Mouse (Mus musculus) midbrain, embryonic 11.5 days (tissue): Measurements from ENCODE around the gene Phospho1. TPM values are rescaled to one million over a fixed set of nuclear protein-coding genes. Genes with fewer than 3 reads are reported as not detected.

Experiments
- ATAC-seq: fragments of 200-750 bp; cut with Nextera tagmentation; 2 replicates; pipeline ENCODE4 v1.8.0; 2017; ENCODE audit warnings: moderate TSS enrichment, moderate library complexity; ENCODE audit not compliant: low FRiP score
- DNase-seq: peaks from one replicate; pipeline ENCODE4 v3.0.0; 2015; ENCODE audit warnings: low spot score; ENCODE audit errors: missing footprints
- H3K27ac ChIP-seq: fragments of 300-500 bp; sonication (generic); 2 replicates; pipeline ENCODE4 v1.5.1; 2014; ENCODE audit warnings: low read depth, low read length
- H3K27me3 ChIP-seq: fragments of 300-500 bp; sonication (generic); 2 replicates; pipeline ENCODE4 v1.6.1; 2014; ENCODE audit warnings: mild to moderate bottlenecking, low read length, moderate library complexity, mixed read lengths; ENCODE audit not compliant: control insufficient read depth, insufficient read depth
- H3K36me3 ChIP-seq: fragments of 300-500 bp; sonication (generic); 2 replicates; pipeline ENCODE4 v1.6.1; 2014; ENCODE audit warnings: mild to moderate bottlenecking, low read length, moderate library complexity, mixed read lengths; ENCODE audit not compliant: control insufficient read depth, insufficient read depth
- H3K4me1 ChIP-seq: fragments of 300-500 bp; sonication (generic); 2 replicates; pipeline ENCODE4 v1.6.1; 2014; ENCODE audit warnings: low read length; ENCODE audit not compliant: control insufficient read depth, insufficient read depth
- H3K4me2 ChIP-seq: fragments of 300-500 bp; sonication (generic); 2 replicates; pipeline ENCODE4 v1.6.1; 2014; ENCODE audit warnings: mild to moderate bottlenecking, moderate library complexity
- H3K4me3 ChIP-seq: fragments of 300-500 bp; sonication (generic); 2 replicates; pipeline ENCODE4 v1.5.1; 2014; ENCODE audit warnings: low read depth, low read length
- H3K9ac ChIP-seq: fragments of 300-500 bp; sonication (generic); 2 replicates; pipeline ENCODE4 v1.6.1; 2014; ENCODE audit warnings: low read length
- H3K9me3 ChIP-seq: fragments of 300-500 bp; sonication (generic); 2 replicates; pipeline ENCODE4 v1.6.1; 2016; ENCODE audit warnings: low read length; ENCODE audit not compliant: control insufficient read depth
- WGBS: fragments of 180-500 bp; shearing (Covaris S2); extraction: QIAGEN DNeasy Blood & Tissue Kit; methylation state at CpG from one replicate; pipeline ENCODE4 v1.1.7; 2014; 5-methylcytosine and 5-hydroxymethylcytosine counted together
- polyA plus RNA-seq: library from polyadenylated mRNA; unstranded; fragments of >200 nt; fragmentation: Nextera tagmentation; extraction: Ambion mirVana; gene quantifications from 2 replicates; pipeline ENCODE4 v1.2.1, GENCODE M21; 2014

The Phospho1 gene
- polyA plus RNA-seq, 1 experiment from 2014 or later: not detected

GRCm38 (mm10) chr11:95835832-95836231, 11.5 kb downstream of the Phospho1 start:
- no peaks in the 10 kb centered on the region for H3K36me3 ChIP-seq
- H3K4me1 ChIP-seq: peaks cover 13% of the 10 kb centered on the region
- 44% methylated on average over 6 of the region's 6 CpGs for WGBS
- no peak overlapping the region for H3K4me3 ChIP-seq
- peaks cover 56% of the 10 kb centered on the region for H3K27me3 ChIP-seq
- H3K9ac ChIP-seq: no peak overlapping the region
- H3K9me3 ChIP-seq: no peaks in the 10 kb centered on the region
- ATAC-seq: no peak
- H3K4me2 ChIP-seq: no peak overlapping the region
- no peak overlapping the region for H3K27ac ChIP-seq
- DNase-seq: peak; percentile 75

GRCm38 (mm10) chr11:95836433-95836832, 12.1 kb downstream of the Phospho1 start:
- Histone ChIP-seq H3K9ac (no peak overlapping the region), H3K27ac (no peak overlapping the region), H3K4me3 (no peak overlapping the region), H3K36me3 (no peaks in the 10 kb centered on the region), H3K4me2 (no peak overlapping the region), H3K9me3 (no peaks in the 10 kb centered on the region), H3K27me3 (peaks cover 50% of the 10 kb centered on the region), H3K4me1 (peaks cover 10% of the 10 kb centered on the region; the same call in 1 of the 2 replicates)
- WGBS: 83% methylated on average over 6 of the region's 6 CpGs
- DNase-seq: peak; percentile 77
- ATAC-seq: no peak

- Histone ChIP-seq H3K36me3 (no peaks in the 10 kb centered on the region), H3K4me3 (no peak within 1 kb of the TSS), H3K9me3 (no peaks in the 10 kb centered on the region), H3K27me3 (peaks cover 48% of the 10 kb centered on the region), H3K27ac (no peak within 1 kb of the TSS), H3K4me2 (no peak within 1 kb of the TSS), H3K4me1 (peaks cover 14% of the 10 kb centered on the region; the same call in 1 of the 2 replicates), H3K9ac (no peak within 1 kb of the TSS)
- WGBS: 84% methylated on average over 10 of the region's 10 CpGs
- ATAC-seq: no peak
- DNase-seq: peak; percentile 64
Observed at GRCm38 (mm10) chr11:95837059-95837458, 12.8 kb downstream of the Phospho1 start, which contains the start of gene Gngt2. Gene Gngt2, plus strand, starts transcription at chr11:95837216.

GRCm38 (mm10) chr11:95838598-95838997, 14.3 kb downstream of the Phospho1 start:
- DNase-seq: peak; percentile 45
- ATAC-seq: no peak
- no peak overlapping the region for H3K4me3 ChIP-seq
- H3K4me2 ChIP-seq: no peak overlapping the region
- H3K9me3 ChIP-seq: no peaks in the 10 kb centered on the region
- peaks cover 15% of the 10 kb centered on the region; the same call in 1 of the 2 replicates for H3K4me1 ChIP-seq
- H3K36me3 ChIP-seq: no peaks in the 10 kb centered on the region
- H3K9ac ChIP-seq: no peak overlapping the region
- 82% methylated on average over 4 of the region's 4 CpGs for WGBS
- no peak overlapping the region for H3K27ac ChIP-seq
- H3K27me3 ChIP-seq: peaks cover 33% of the 10 kb centered on the region

- Histone ChIP-seq H3K27ac (no peak overlapping the region), H3K9me3 (no peaks in the 10 kb centered on the region), H3K9ac (no peak overlapping the region), H3K4me1 (peaks cover 10% of the 10 kb centered on the region; the same call in 1 of the 2 replicates), H3K4me2 (no peak overlapping the region), H3K27me3 (peaks cover 26% of the 10 kb centered on the region), H3K36me3 (no peaks in the 10 kb centered on the region), H3K4me3 (no peak overlapping the region)
- WGBS: 72% methylated on average over 8 of the region's 8 CpGs
- ATAC-seq (no peak), DNase-seq (peak; percentile 72)
Observed at GRCm38 (mm10) chr11:95838999-95839868, 14.9 kb downstream of the Phospho1 start.

- no peaks in the 10 kb centered on the region for H3K36me3 ChIP-seq
- peaks cover 10% of the 10 kb centered on the region for H3K27me3 ChIP-seq
- 79% methylated on average over 5 of the region's 5 CpGs for WGBS
- H3K4me3 ChIP-seq: no peak overlapping the region
- H3K9me3 ChIP-seq: no peaks in the 10 kb centered on the region
- no peak overlapping the region for H3K9ac ChIP-seq
- H3K27ac ChIP-seq: no peak overlapping the region
- H3K4me1 ChIP-seq: 0 out of 2 replicates have a peak, but pooled peaks cover 5% of the 10 kb centered on the region
- H3K4me2 ChIP-seq: no peak overlapping the region
- ATAC-seq: no peak
- DNase-seq: peak; percentile 79
Observed at GRCm38 (mm10) chr11:95840694-95841497, 16.6 kb downstream of the Phospho1 start.

- H3K4me2 ChIP-seq: no peak overlapping the region
- WGBS: 53% methylated on average over 10 of the region's 10 CpGs
- ATAC-seq (no peak), DNase-seq (peak; percentile 75)
- H3K27ac ChIP-seq: no peak overlapping the region
- H3K27me3 ChIP-seq: peaks cover 5% of the 10 kb centered on the region; the same call in 1 of the 2 replicates
- H3K36me3 ChIP-seq: no peaks in the 10 kb centered on the region
- no peak overlapping the region for H3K4me3 ChIP-seq
- no peak overlapping the region for H3K9ac ChIP-seq
- 0 out of 2 replicates have a peak, but pooled peaks cover 5% of the 10 kb centered on the region for H3K4me1 ChIP-seq
- H3K9me3 ChIP-seq: no peaks in the 10 kb centered on the region
Observed at GRCm38 (mm10) chr11:95841498-95841830, 17.2 kb downstream of the Phospho1 start.

GRCm38 (mm10) chr11:95842074-95842681, 17.9 kb downstream of the Phospho1 start, which contains the start of gene Abi3:
Gene Abi3, minus strand, starts transcription at chr11:95842476.
- H3K27ac ChIP-seq: no peak within 1 kb of the TSS
- peaks cover 5% of the 10 kb centered on the region; the same call in 1 of the 2 replicates for H3K27me3 ChIP-seq
- no peak within 1 kb of the TSS for H3K4me3 ChIP-seq
- no peak within 1 kb of the TSS; the same call in 1 of the 2 replicates for H3K4me2 ChIP-seq
- no peak within 1 kb of the TSS for H3K9ac ChIP-seq
- WGBS: 16% methylated on average over 11 of the region's 11 CpGs
- ATAC-seq (no peak), DNase-seq (peak; percentile 84)
- H3K36me3 ChIP-seq: no peaks in the 10 kb centered on the region
- no peaks in the 10 kb centered on the region for H3K9me3 ChIP-seq
- H3K4me1 ChIP-seq: 0 out of 2 replicates have a peak, but pooled peaks cover 5% of the 10 kb centered on the region
